Mouse (Mus musculus) monocyte, adult 5-6 weeks (primary cell): ENCODE data around the gene Bend5. TPM values are rescaled to one million over a fixed set of nuclear protein-coding genes. Genes with fewer than 3 reads are reported as not detected.
A peak's percentile ranks its signal among the peaks of the same experiment; 100 is the strongest.

Experiments
- ATAC-seq: fragments of 153-309, 156-312 bp; replicated peaks from 2 replicates; pipeline ENCODE4 v1.8.0; 2017; ENCODE audit warnings: mild to moderate bottlenecking; ENCODE audit not compliant: low TSS enrichment, insufficient number of reproducible peaks, severe bottlenecking, poor library complexity, low FRiP score
- total RNA-seq: library from RNA; stranded (forward); fragments of 200-1000, 200-491, 200-594 nt; gene quantifications from 3 replicates; pipeline ENCODE4 v1.2.3, GENCODE M21; 2017

Gene Bend5
- total RNA-seq, result 4.9 to 11.6 TPM (median 9.2 TPM) in 3 replicates

GRCm38 (mm10) chr4:111414818-111415488, at the start of gene Bend5:
TSS of gene Bend5 (plus strand) at chr4:111415006.
- 0 out of 2 replicates have a peak, but pooled peaks have one; percentile 40 for ATAC-seq

- no peak for ATAC-seq
Observed at GRCm38 (mm10) chr4:111367771-111368170, 47.0 kb upstream of the Bend5 start.

GRCm38 (mm10) chr4:111377159-111377558, 37.6 kb upstream of the Bend5 start:
- ATAC-seq, result no peak

- ATAC-seq, result no peak
Observed at GRCm38 (mm10) chr4:111378071-111378470, 36.7 kb upstream of the Bend5 start.

GRCm38 (mm10) chr4:111383101-111383500, 31.7 kb upstream of the Bend5 start:
- no peak for ATAC-seq

GRCm38 (mm10) chr4:111390736-111391135, 24.1 kb upstream of the Bend5 start:
- ATAC-seq, result no peak

GRCm38 (mm10) chr4:111399784-111400183, 15.0 kb upstream of the Bend5 start:
- ATAC-seq, result 0 out of 2 replicates have a peak, but pooled peaks have one; percentile 53

- no peak for ATAC-seq
Observed at GRCm38 (mm10) chr4:111400676-111401075, 14.1 kb upstream of the Bend5 start.

GRCm38 (mm10) chr4:111403243-111403642, 11.6 kb upstream of the Bend5 start:
- no peak for ATAC-seq

GRCm38 (mm10) chr4:111410731-111411130, 4.1 kb upstream of the Bend5 start:
- no peak for ATAC-seq

GRCm38 (mm10) chr4:111414399-111414798, 407 bp upstream of the Bend5 start:
- ATAC-seq, result no peak

GRCm38 (mm10) chr4:111416126-111416525, 1.3 kb downstream of the Bend5 start:
- ATAC-seq, result no peak

- no peak for ATAC-seq
Observed at GRCm38 (mm10) chr4:111416551-111416950, 1.7 kb downstream of the Bend5 start.

- no peak for ATAC-seq
Observed at GRCm38 (mm10) chr4:111417716-111418115, 2.9 kb downstream of the Bend5 start.

- no peak for ATAC-seq
Observed at GRCm38 (mm10) chr4:111419476-111419875, 4.7 kb downstream of the Bend5 start.

GRCm38 (mm10) chr4:111420031-111420430, 5.2 kb downstream of the Bend5 start:
- no peak for ATAC-seq

GRCm38 (mm10) chr4:111420955-111421354, 6.1 kb downstream of the Bend5 start:
- ATAC-seq, result no peak

GRCm38 (mm10) chr4:111421785-111422184, 7.0 kb downstream of the Bend5 start:
- no peak for ATAC-seq

- no peak for ATAC-seq
Observed at GRCm38 (mm10) chr4:111424371-111424950, 9.7 kb downstream of the Bend5 start.

- no peak for ATAC-seq
Observed at GRCm38 (mm10) chr4:111425170-111425569, 10.4 kb downstream of the Bend5 start.
